Mouse (Mus musculus) liver, postnatal 0 days (tissue): ENCODE measurements around the gene C1qtnf3.

Experiments
- CTCF ChIP-seq: sonication (generic); IDR thresholded peaks from 2 replicates; pipeline ENCODE4 v1.5.1; 2016; ENCODE audit warnings: antibody characterized with exemption, low read depth
- EP300 ChIP-seq: IDR thresholded peaks from 2 replicates; pipeline ENCODE4 v1.6.1; 2016; ENCODE audit warnings: antibody characterized with exemption, low read depth, mild to moderate bottlenecking

- peak; percentile 72 for TF ChIP-seq CTCF
- TF ChIP-seq EP300: no peak
Observed at GRCm38 (mm10) chr15:11008756-11009155, 56.6 kb downstream of the C1qtnf3 start.
